Mouse (Mus musculus): ENCODE results near the gene Gas7. TPM values are rescaled to one million over a fixed set of nuclear protein-coding genes. Genes with fewer than 3 reads are reported as not detected.

Gas7 gene
- polyA plus RNA-seq, 1 experiment from 2014 or later = 5.4 TPM

GRCm38 (mm10) chr11:67679300-67679699, 224.1 kb downstream of the Gas7 start:
- Histone ChIP-seq H3K36me3 (ENCODE audit: control insufficient read depth, insufficient read depth) (no peaks in the 10 kb centered on the region), H3K9me3 (ENCODE audit: control insufficient read depth) (no peaks in the 10 kb centered on the region), H3K27ac (ENCODE audit: low read depth, low read length) (no peak overlapping the region), H3K9ac (ENCODE audit: low read depth, low read length) (no peak overlapping the region), H3K4me2 (replicated peaks; ENCODE audit: low read depth) (no peak overlapping the region), H3K27me3 (replicated peaks; ENCODE audit: control insufficient read depth, insufficient read depth, low read length) (no peaks in the 10 kb centered on the region), H3K4me3 (ENCODE audit: low read depth, low read length) (no peak overlapping the region), H3K4me1 (replicated peaks; ENCODE audit: control insufficient read depth, insufficient read depth, low read length) (no peaks in the 10 kb centered on the region)
- no peak for TF ChIP-seq CTCF (IDR thresholded peaks at IDR 0.05; ENCODE audit: low read depth)
- no peak for ATAC-seq
- WGBS = 62% methylated on average over 5 of the region's 5 CpGs

GRCm38 (mm10) chr11:67679930-67680329, 224.7 kb downstream of the Gas7 start:
- TF ChIP-seq CTCF (IDR thresholded peaks at IDR 0.05; ENCODE audit: low read depth) = no peak
- H3K4me3 ChIP-seq (ENCODE audit: low read depth, low read length) = no peak overlapping the region
- WGBS = 88% methylated on average over 2 of the region's 2 CpGs
- no peak overlapping the region for H3K27ac ChIP-seq (ENCODE audit: low read depth, low read length)
- H3K4me1 ChIP-seq (replicated peaks; ENCODE audit: control insufficient read depth, insufficient read depth, low read length) = no peaks in the 10 kb centered on the region
- no peaks in the 10 kb centered on the region for H3K9me3 ChIP-seq (ENCODE audit: control insufficient read depth)
- no peaks in the 10 kb centered on the region for H3K27me3 ChIP-seq (replicated peaks; ENCODE audit: control insufficient read depth, insufficient read depth, low read length)
- no peak overlapping the region for H3K9ac ChIP-seq (ENCODE audit: low read depth, low read length)
- H3K4me2 ChIP-seq (replicated peaks; ENCODE audit: low read depth) = no peak overlapping the region
- ATAC-seq = no peak
- H3K36me3 ChIP-seq (ENCODE audit: control insufficient read depth, insufficient read depth) = no peaks in the 10 kb centered on the region

GRCm38 (mm10) chr11:67681871-67682270, 226.6 kb downstream of the Gas7 start:
- no peak for ATAC-seq
- Histone ChIP-seq H3K4me2 (replicated peaks; ENCODE audit: low read depth) (no peak overlapping the region), H3K36me3 (ENCODE audit: control insufficient read depth, insufficient read depth) (no peaks in the 10 kb centered on the region), H3K27ac (ENCODE audit: low read depth, low read length) (no peak overlapping the region), H3K9me3 (ENCODE audit: control insufficient read depth) (no peaks in the 10 kb centered on the region), H3K9ac (ENCODE audit: low read depth, low read length) (no peak overlapping the region), H3K4me1 (replicated peaks; ENCODE audit: control insufficient read depth, insufficient read depth, low read length) (no peaks in the 10 kb centered on the region), H3K27me3 (replicated peaks; ENCODE audit: control insufficient read depth, insufficient read depth, low read length) (no peaks in the 10 kb centered on the region), H3K4me3 (ENCODE audit: low read depth, low read length) (no peak overlapping the region)
- no peak for TF ChIP-seq CTCF (IDR thresholded peaks at IDR 0.05; ENCODE audit: low read depth)
- WGBS = 91% methylated on average over 3 of the region's 3 CpGs

- Histone ChIP-seq H3K36me3 (ENCODE audit: control insufficient read depth, insufficient read depth) (no peaks in the 10 kb centered on the region), H3K4me2 (replicated peaks; ENCODE audit: low read depth) (no peak overlapping the region), H3K27me3 (replicated peaks; ENCODE audit: control insufficient read depth, insufficient read depth, low read length) (no peaks in the 10 kb centered on the region), H3K4me1 (replicated peaks; ENCODE audit: control insufficient read depth, insufficient read depth, low read length) (no peaks in the 10 kb centered on the region), H3K4me3 (ENCODE audit: low read depth, low read length) (no peak overlapping the region), H3K9ac (ENCODE audit: low read depth, low read length) (no peak overlapping the region), H3K9me3 (ENCODE audit: control insufficient read depth) (no peaks in the 10 kb centered on the region), H3K27ac (ENCODE audit: low read depth, low read length) (no peak overlapping the region)
- 90% methylated on average over 2 of the region's 2 CpGs for WGBS
- no peak for TF ChIP-seq CTCF (IDR thresholded peaks at IDR 0.05; ENCODE audit: low read depth)
- no peak for ATAC-seq
Observed at GRCm38 (mm10) chr11:67686109-67686508, 230.9 kb downstream of the Gas7 start.

GRCm38 (mm10) chr11:67694703-67695376, 239.6 kb downstream of the Gas7 start, which contains the start of gene Rcvrn:
Gene Rcvrn, plus strand, starts transcription at chr11:67695326.
- WGBS = 71% methylated on average over 7 of the region's 7 CpGs
- Histone ChIP-seq H3K36me3 (ENCODE audit: control insufficient read depth, insufficient read depth) (no peaks in the 10 kb centered on the region), H3K4me3 (ENCODE audit: low read depth, low read length) (no peak within 1 kb of the TSS), H3K4me1 (replicated peaks; ENCODE audit: control insufficient read depth, insufficient read depth, low read length) (no peaks in the 10 kb centered on the region), H3K9ac (ENCODE audit: low read depth, low read length) (no peak within 1 kb of the TSS), H3K4me2 (replicated peaks; ENCODE audit: low read depth) (no peak within 1 kb of the TSS), H3K9me3 (ENCODE audit: control insufficient read depth) (no peaks in the 10 kb centered on the region), H3K27me3 (replicated peaks; ENCODE audit: control insufficient read depth, insufficient read depth, low read length) (no peaks in the 10 kb centered on the region), H3K27ac (ENCODE audit: low read depth, low read length) (no peak within 1 kb of the TSS)
- TF ChIP-seq CTCF (IDR thresholded peaks at IDR 0.05; ENCODE audit: low read depth) = no peak
- ATAC-seq = no peak

- no peak for TF ChIP-seq CTCF (IDR thresholded peaks at IDR 0.05; ENCODE audit: low read depth)
Observed at GRCm38 (mm10) chr11:67712976-67713375, 257.7 kb downstream of the Gas7 start.

More at GRCm38 (mm10) chr11:67712976-67713375, 257.7 kb downstream of the Gas7 start:
- Histone ChIP-seq H3K4me2 (replicated peaks; ENCODE audit: low read depth) (no peak overlapping the region), H3K9ac (ENCODE audit: low read depth, low read length) (no peak overlapping the region), H3K36me3 (ENCODE audit: control insufficient read depth, insufficient read depth) (no peaks in the 10 kb centered on the region), H3K4me1 (replicated peaks; ENCODE audit: control insufficient read depth, insufficient read depth, low read length) (no peaks in the 10 kb centered on the region), H3K4me3 (ENCODE audit: low read depth, low read length) (no peak overlapping the region), H3K27ac (ENCODE audit: low read depth, low read length) (no peak overlapping the region), H3K27me3 (replicated peaks; ENCODE audit: control insufficient read depth, insufficient read depth, low read length) (no peaks in the 10 kb centered on the region; the same call in 1 of the 2 replicates), H3K9me3 (ENCODE audit: control insufficient read depth) (no peaks in the 10 kb centered on the region)
- 81% methylated on average over 4 of the region's 4 CpGs for WGBS
- ATAC-seq = no peak
